Mouse (Mus musculus): ENCODE data around the gene A4galt. TPM values are rescaled to one million over a fixed set of nuclear protein-coding genes. Genes with fewer than 3 reads are reported as not detected.

A4galt gene
- polyA plus RNA-seq (2012; rRNA removed) = 0.07 TPM in 2 replicates

DNA sequence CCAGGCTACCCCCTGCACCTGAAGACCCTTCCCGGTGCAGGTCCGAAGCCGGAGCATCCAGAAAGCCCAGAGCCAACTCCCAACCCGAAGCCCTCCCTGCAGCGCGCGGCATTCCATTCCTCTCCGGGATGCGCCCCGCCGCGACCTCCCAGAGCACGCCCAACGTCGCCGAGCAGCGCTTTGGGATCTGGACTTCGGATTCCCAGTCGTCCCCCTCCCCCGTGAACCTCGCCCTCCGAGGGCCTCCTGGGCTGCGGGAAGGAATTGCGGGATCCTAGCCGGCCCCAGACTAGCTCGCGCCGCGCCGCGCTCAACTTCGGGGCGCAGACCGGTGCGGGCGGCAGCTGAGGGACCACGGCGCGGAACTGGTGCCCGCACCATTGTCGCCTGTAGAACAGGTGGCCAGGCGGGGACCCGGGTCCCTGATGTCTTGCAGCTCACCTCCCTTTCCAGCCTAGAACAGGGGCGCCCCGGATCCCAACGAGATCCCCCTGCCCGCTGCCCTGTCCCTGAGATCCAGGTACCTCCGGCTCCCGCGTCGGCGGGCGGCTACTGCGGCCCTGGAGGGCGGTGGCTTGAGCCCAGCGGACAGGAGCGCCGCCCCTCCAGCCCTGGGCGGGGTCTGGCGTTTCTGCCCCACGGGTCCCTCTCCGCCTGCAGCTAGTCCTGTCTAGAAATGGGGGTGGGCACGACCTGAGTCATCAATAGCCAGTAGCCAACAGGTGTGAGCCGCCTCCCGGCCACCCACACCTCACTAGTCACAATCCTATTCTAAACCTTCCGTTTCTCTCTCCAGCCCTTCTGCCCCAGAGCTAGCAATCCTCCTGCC lies at the start of gene A4galt:
Gene A4galt (minus strand): TSS at position 599 of the 829 bp plus-strand sequence.

Other genes starting within 250 kb of the A4galt start
- 2.8 and 4.0 TPM in 2 replicates for gene Nfam1, start 218.5 kb downstream of the A4galt start, polyA plus RNA-seq (2012; rRNA removed)
- gene Serhl, start 162.3 kb downstream of the A4galt start, polyA plus RNA-seq (2012; rRNA removed) = 10.6 and 11.5 TPM in 2 replicates
- gene Rrp7a, start 129.0 kb downstream of the A4galt start, polyA plus RNA-seq (2012; rRNA removed) = 19.7 and 24.7 TPM in 2 replicates
- gene Poldip3, start 102.4 kb downstream of the A4galt start, polyA plus RNA-seq (2012; rRNA removed) = 23.8 and 29.8 TPM in 2 replicates
- gene Cyb5r3, start 79.2 kb downstream of the A4galt start, polyA plus RNA-seq (2012; rRNA removed) = 84.0 and 87.7 TPM in 2 replicates
- 9.6 and 10.5 TPM in 2 replicates for gene Arfgap3, start 98.5 kb upstream of the A4galt start, polyA plus RNA-seq (2012; rRNA removed)
- gene Pacsin2, start 212.8 kb upstream of the A4galt start, polyA plus RNA-seq (2012; rRNA removed) = 41.6 and 43.4 TPM in 2 replicates